Mouse (Mus musculus): ENCODE measurements at regions not wholly inside any gene's neighbourhood (a gene's known extent, or its start where the extent isn't known, plus 50 kb on each side); places are given as distances from the start of the nearest gene placed in this dataset.
A peak's percentile ranks its signal among the peaks of the same experiment; 100 is the strongest.

- DNase-seq (ENCODE audit: low spot score in 2 of 2), result peak in 1 of 2 experiments; percentile 0
Measured at GRCm38 (mm10) chrX:107577501-107577900, 90.3 kb upstream of the Tbx22 start.

Data from urinary bladder, adult 18-20 months (tissue).